Mouse (Mus musculus) common myeloid progenitor, adult 5-6 weeks (primary cell): Measurements from ENCODE around the gene Olfr370. TPM values are rescaled to one million over a fixed set of nuclear protein-coding genes. Genes with fewer than 3 reads are reported as not detected.
"Not testable (repeated sequence)": the region's sequence is repeated elsewhere in the genome, so short reads cannot be mapped to it uniquely, and the experiment has no call there.

Experiments
- ATAC-seq: replicated peaks from 2 replicates; pipeline ENCODE4 v1.8.0; 2016; ENCODE audit warnings: low read depth, mild to moderate bottlenecking, moderate TSS enrichment, inconsistent platforms; ENCODE audit not compliant: poor library complexity, severe bottlenecking
- total RNA-seq: library from RNA; stranded (forward); fragments of 200-1000, 187-1606 nt; gene quantifications from 2 replicates; pipeline ENCODE4 v1.2.3, GENCODE M21; 2017

The Olfr370 gene
- total RNA-seq, result not detected in 2 replicates

GRCm38 (mm10) chr8:83535736-83536135 is at the start of gene Olfr370:
TSS of gene Olfr370 (plus strand) at chr8:83535780.
- ATAC-seq, result no peak

GRCm38 (mm10) chr8:83511696-83512095 is 23.9 kb upstream of the Olfr370 start:
- no peak for ATAC-seq

- ATAC-seq, result no peak
These were observed 15.1 kb upstream of the Olfr370 start for GRCm38 (mm10) chr8:83520432-83520831.

GRCm38 (mm10) chr8:83520907-83521306 is 14.7 kb upstream of the Olfr370 start:
- not testable (repeated sequence) for ATAC-seq

GRCm38 (mm10) chr8:83521310-83521709 is 14.3 kb upstream of the Olfr370 start:
- ATAC-seq, result no peak

GRCm38 (mm10) chr8:83534802-83535201 is 778 bp upstream of the Olfr370 start:
- ATAC-seq, result no peak

- ATAC-seq, result no peak
These were observed 27.1 kb downstream of the Olfr370 start for GRCm38 (mm10) chr8:83562669-83563068.

GRCm38 (mm10) chr8:83563246-83563645 is 27.7 kb downstream of the Olfr370 start:
- no peak for ATAC-seq

- peak; percentile 23; the same call in 1 of the 2 replicates for ATAC-seq
These were observed 30.3 kb downstream of the Olfr370 start for GRCm38 (mm10) chr8:83565731-83566375.

- peak; percentile 92 for ATAC-seq
These were observed 31.2 kb downstream of the Olfr370 start, which contains the start of gene Ndufb7 for GRCm38 (mm10) chr8:83566469-83567395. TSS of gene Ndufb7 (plus strand) at chr8:83566671.

GRCm38 (mm10) chr8:83567668-83568067 is 32.1 kb downstream of the Olfr370 start:
- ATAC-seq, result no peak

- ATAC-seq, result no peak
These were observed 32.5 kb downstream of the Olfr370 start for GRCm38 (mm10) chr8:83568128-83568527.

- no peak for ATAC-seq
These were observed 33.2 kb downstream of the Olfr370 start for GRCm38 (mm10) chr8:83568755-83569154.

GRCm38 (mm10) chr8:83569165-83569564 is 33.6 kb downstream of the Olfr370 start:
- no peak for ATAC-seq

GRCm38 (mm10) chr8:83570272-83571000 is 34.9 kb downstream of the Olfr370 start:
- no peak for ATAC-seq

GRCm38 (mm10) chr8:83571001-83571340 is 35.4 kb downstream of the Olfr370 start:
- ATAC-seq, result not testable (repeated sequence)

- no peak for ATAC-seq
These were observed 36.2 kb downstream of the Olfr370 start for GRCm38 (mm10) chr8:83571791-83572190.

- peak; percentile 26 for ATAC-seq
These were observed 36.7 kb downstream of the Olfr370 start for GRCm38 (mm10) chr8:83572246-83572812.

- peak; percentile 83 for ATAC-seq
These were observed 37.7 kb downstream of the Olfr370 start for GRCm38 (mm10) chr8:83573140-83573875.
